Mouse (Mus musculus) liver, postnatal 0 days (tissue): ENCODE data around the gene Igfbp3. TPM values are rescaled to one million over a fixed set of nuclear protein-coding genes. Genes with fewer than 3 reads are reported as not detected.

Experiments
- ATAC-seq: fragments of 200-750 bp; cut with Nextera tagmentation; 2 replicates; pipeline ENCODE4 v1.8.0; 2017; ENCODE audit warnings: mild to moderate bottlenecking, moderate library complexity
- DNase-seq: peaks from one replicate; pipeline ENCODE4 v3.0.0-alpha.2; 2016
- H3K27ac ChIP-seq: fragments of 300-500 bp; sonication (generic); 2 replicates; pipeline ENCODE4 v1.5.1; 2014; ENCODE audit warnings: antibody characterized with exemption, moderate library complexity, mild to moderate bottlenecking, low read depth
- H3K27me3 ChIP-seq: fragments of 300-500 bp; sonication (generic); 2 replicates; pipeline ENCODE4 v1.6.1; 2014; ENCODE audit warnings: low read length, control low read depth, mixed read lengths; ENCODE audit not compliant: insufficient read depth
- H3K36me3 ChIP-seq: fragments of 300-500 bp; sonication (generic); replicated peaks from 2 replicates; pipeline ENCODE4 v1.6.1; 2014; ENCODE audit warnings: mild to moderate bottlenecking, control low read depth, low read length, moderate library complexity, mixed read lengths; ENCODE audit not compliant: insufficient read depth
- H3K4me1 ChIP-seq: fragments of 300-500 bp; sonication (generic); 2 replicates; pipeline ENCODE4 v1.6.1; 2014; ENCODE audit warnings: antibody characterized with exemption, mild to moderate bottlenecking, control low read depth; ENCODE audit not compliant: insufficient read depth
- H3K4me2 ChIP-seq: fragments of 300-500 bp; sonication (generic); 2 replicates; pipeline ENCODE4 v1.6.1; 2014; ENCODE audit warnings: low read depth, mild to moderate bottlenecking, low read length, moderate library complexity, mixed read lengths
- H3K4me3 ChIP-seq: fragments of 300-500 bp; sonication (generic); 2 replicates; pipeline ENCODE4 v1.5.1; 2014; ENCODE audit warnings: low read depth, low read length
- H3K9ac ChIP-seq: fragments of 300-500 bp; sonication (generic); replicated peaks from 2 replicates; pipeline ENCODE4 v1.6.1; 2014; ENCODE audit warnings: mild to moderate bottlenecking, moderate library complexity
- H3K9me3 ChIP-seq: fragments of 300-500 bp; sonication (generic); 2 replicates; pipeline ENCODE4 v1.6.1; 2016; ENCODE audit warnings: mild to moderate bottlenecking, control low read depth, low read length, mixed read lengths
- CTCF ChIP-seq: sonication (generic); IDR thresholded peaks from 2 replicates; pipeline ENCODE4 v1.5.1; 2016; ENCODE audit warnings: antibody characterized with exemption, low read depth
- EP300 ChIP-seq: IDR thresholded peaks from 2 replicates; pipeline ENCODE4 v1.6.1; 2016; ENCODE audit warnings: antibody characterized with exemption, low read depth, mild to moderate bottlenecking
- WGBS: fragments of 180-500 bp; shearing (Covaris S2); extraction: QIAGEN DNeasy Blood & Tissue Kit; methylation state at CpG from one replicate; pipeline ENCODE4 v1.1.7; 2014; ENCODE audit not compliant: insufficient replicate concordance; 5-methylcytosine and 5-hydroxymethylcytosine counted together
- polyA plus RNA-seq: library from polyadenylated mRNA; unstranded; fragments of >200 nt; fragmentation: Nextera tagmentation; extraction: Ambion mirVana; gene quantifications from 2 replicates; pipeline ENCODE4 v1.2.1, GENCODE M21; 2015

Igfbp3 gene
- polyA plus RNA-seq, 1 experiment from 2014 or later = 27.4 TPM

- no peaks in the 10 kb centered on the region for H3K9me3 ChIP-seq
- no peak for TF ChIP-seq EP300
- TF ChIP-seq CTCF = no peak
- ATAC-seq (no peak), DNase-seq (no peak)
- no peaks in the 10 kb centered on the region for H3K36me3 ChIP-seq
- peaks cover 39% of the 10 kb centered on the region for H3K27me3 ChIP-seq
- H3K27ac ChIP-seq = no peak overlapping the region
- peak overlapping the region; percentile 62 for H3K4me2 ChIP-seq
- no peak overlapping the region for H3K9ac ChIP-seq
- 3% methylated on average over 12 of the region's 12 CpGs for WGBS
- H3K4me3 ChIP-seq = peak overlapping the region; percentile 45; the same call in 1 of the 2 replicates
- no peaks in the 10 kb centered on the region for H3K4me1 ChIP-seq
Measured at GRCm38 (mm10) chr11:7214342-7214660, 578 bp upstream of the Igfbp3 start.

- H3K36me3 ChIP-seq = no peaks in the 10 kb centered on the region
- DNase-seq = no peak
- peaks cover 39% of the 10 kb centered on the region for H3K27me3 ChIP-seq
- H3K4me2 ChIP-seq = peak overlapping the region; percentile 62
- peak; percentile 5; the same call in 1 of the 2 replicates for ATAC-seq
- TF ChIP-seq CTCF (no peak), EP300 (no peak)
- WGBS = 3% methylated on average over 17 of the region's 19 CpGs
- H3K27ac ChIP-seq = no peak overlapping the region
- H3K4me1 ChIP-seq = no peaks in the 10 kb centered on the region
- no peak overlapping the region; the same call in 1 of the 2 replicates for H3K9ac ChIP-seq
- H3K4me3 ChIP-seq = peak overlapping the region; percentile 45
- H3K9me3 ChIP-seq = no peaks in the 10 kb centered on the region
Measured at GRCm38 (mm10) chr11:7213161-7213500, 592 bp downstream of the Igfbp3 start.

GRCm38 (mm10) chr11:7212126-7212798 lies 1.5 kb downstream of the Igfbp3 start:
- no peak for TF ChIP-seq EP300
- TF ChIP-seq CTCF = no peak
- WGBS = 20% methylated on average over 17 of the region's 17 CpGs
- ATAC-seq = no peak
- Histone ChIP-seq H3K27ac (no peak overlapping the region), H3K4me3 (peak overlapping the region; percentile 45; the same call in 1 of the 2 replicates), H3K36me3 (no peaks in the 10 kb centered on the region), H3K27me3 (peaks cover 39% of the 10 kb centered on the region), H3K9me3 (no peaks in the 10 kb centered on the region), H3K4me1 (no peaks in the 10 kb centered on the region), H3K4me2 (0 out of 2 replicates have a peak overlapping the region, but pooled peaks have one; percentile 11), H3K9ac (no peak overlapping the region)
- DNase-seq = no peak

GRCm38 (mm10) chr11:7211211-7211610 lies 2.5 kb downstream of the Igfbp3 start:
- DNase-seq = no peak
- H3K9ac ChIP-seq = no peak overlapping the region
- WGBS = 22% methylated on average over 9 of the region's 9 CpGs

GRCm38 (mm10) chr11:7210343-7210742 lies 3.4 kb downstream of the Igfbp3 start:
- TF ChIP-seq CTCF (peak; percentile 84), EP300 (no peak)

More at GRCm38 (mm10) chr11:7211211-7211610, 2.5 kb downstream of the Igfbp3 start:
- Histone ChIP-seq H3K27ac (no peak overlapping the region), H3K36me3 (no peaks in the 10 kb centered on the region), H3K9me3 (no peaks in the 10 kb centered on the region), H3K4me1 (no peaks in the 10 kb centered on the region), H3K4me2 (peak overlapping the region; percentile 40), H3K4me3 (no peak overlapping the region), H3K27me3 (peaks cover 39% of the 10 kb centered on the region)
- no peak for ATAC-seq
- TF ChIP-seq EP300 (no peak), CTCF (no peak)

GRCm38 (mm10) chr11:7203846-7204245 lies 9.9 kb downstream of the Igfbp3 start:
- TF ChIP-seq EP300 (no peak), CTCF (no peak)
- H3K27me3 ChIP-seq = no peaks in the 10 kb centered on the region
- H3K4me2 ChIP-seq = no peak overlapping the region
- H3K9ac ChIP-seq = no peak overlapping the region
- H3K27ac ChIP-seq = peak overlapping the region; percentile 30; the same call in 1 of the 2 replicates
- H3K36me3 ChIP-seq = no peaks in the 10 kb centered on the region
- DNase-seq = peak; percentile 67
- peak; percentile 5 for ATAC-seq
- no peaks in the 10 kb centered on the region for H3K4me1 ChIP-seq
- WGBS = 66% methylated on average over 9 of the region's 9 CpGs
- no peak overlapping the region for H3K4me3 ChIP-seq
- no peaks in the 10 kb centered on the region for H3K9me3 ChIP-seq

More at GRCm38 (mm10) chr11:7210343-7210742, 3.4 kb downstream of the Igfbp3 start:
- Histone ChIP-seq H3K36me3 (no peaks in the 10 kb centered on the region), H3K27me3 (peaks cover 35% of the 10 kb centered on the region), H3K4me2 (no peak overlapping the region), H3K4me1 (no peaks in the 10 kb centered on the region), H3K4me3 (no peak overlapping the region), H3K9me3 (no peaks in the 10 kb centered on the region), H3K27ac (no peak overlapping the region), H3K9ac (no peak overlapping the region)
- ATAC-seq (peak; percentile 48), DNase-seq (peak; percentile 73)
- 17% methylated on average over 6 of the region's 6 CpGs for WGBS
